Mouse (Mus musculus) cerebellum, postnatal 36 days (tissue): ENCODE results near the gene Il1rl2.

Source experiments
- DNase-seq, 2 experiments: peaks; one replicate each; pipeline ENCODE4 v3.0.0; 2021 to 2022; ENCODE audit warnings: mixed read lengths in 2 of 2

Il1rl2 gene

DNA sequence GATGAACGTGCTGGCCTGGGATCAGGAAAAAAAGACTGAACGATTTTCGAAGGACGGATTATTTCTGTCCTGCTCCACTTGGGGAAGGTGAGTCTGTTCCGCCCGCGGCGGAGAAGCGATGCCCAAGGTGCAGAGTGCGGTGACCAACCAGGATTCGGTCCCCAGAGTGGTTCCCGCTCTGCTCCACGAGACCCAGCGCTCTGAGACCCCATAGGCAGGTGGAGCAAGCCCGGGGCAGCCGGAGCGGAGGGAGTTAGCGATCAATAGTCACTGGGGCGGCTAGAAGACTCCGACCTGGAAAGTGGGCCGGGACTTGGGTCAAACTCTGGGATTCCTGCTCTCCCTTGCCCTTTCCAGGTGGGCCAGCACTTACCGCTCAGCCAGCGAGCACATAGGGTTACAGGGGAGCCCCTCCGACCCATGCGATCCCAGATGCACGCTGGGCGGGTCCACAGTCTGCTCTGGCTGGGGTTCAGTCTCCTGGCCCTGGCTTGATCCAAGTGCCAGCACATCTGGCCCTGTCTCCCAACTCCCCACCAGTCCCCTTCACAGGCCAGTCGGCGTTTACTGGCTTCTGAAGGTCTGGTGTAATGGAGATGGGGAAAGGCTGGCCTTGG, 1.4 kb downstream of the Il1rl2 start:
- no peak for DNase-seq

DNA sequence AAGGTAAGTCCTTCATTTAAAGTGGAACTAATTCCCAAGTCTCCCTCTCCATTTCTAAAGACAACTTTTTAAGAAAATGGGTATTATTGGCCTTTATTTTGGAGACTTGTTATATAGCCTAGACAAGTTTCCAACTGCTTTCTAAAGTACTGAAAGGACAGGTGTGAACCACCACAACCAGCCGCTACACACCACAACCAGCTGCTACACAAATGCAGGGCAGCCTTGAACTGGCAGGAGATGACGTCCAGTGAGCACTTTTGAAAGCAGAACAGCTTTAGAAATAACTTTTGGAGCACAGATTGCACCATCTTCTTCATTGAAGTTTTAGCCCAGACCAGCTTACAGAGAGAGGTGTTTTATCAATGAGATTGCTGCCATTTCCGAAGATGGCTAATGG, 3.2 kb downstream of the Il1rl2 start:
- no peak for DNase-seq

- no peak for DNase-seq
These were observed 5.1 kb downstream of the Il1rl2 start for GRCm38 (mm10) chr1:40329526-40329925.

DNA sequence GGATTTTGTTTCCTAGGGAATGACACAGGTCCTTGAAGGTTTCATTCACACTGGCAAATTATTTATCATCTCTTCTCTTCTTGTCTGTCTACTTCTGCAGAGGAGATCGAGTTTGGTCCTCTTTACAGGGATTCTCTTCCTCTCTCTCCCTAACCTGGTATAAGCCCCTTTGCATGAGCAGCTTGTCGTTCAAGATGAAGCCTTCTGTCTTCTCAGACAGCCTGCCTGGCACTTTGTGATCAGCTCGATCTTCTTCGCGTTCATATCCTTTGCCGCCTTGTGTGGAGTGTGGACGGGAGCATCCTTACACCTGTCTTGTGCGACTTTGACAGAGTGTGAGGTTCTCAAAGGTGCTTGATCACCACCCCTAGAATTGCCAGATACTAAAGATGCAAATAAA, 5.8 kb downstream of the Il1rl2 start:
- no peak for DNase-seq

- DNase-seq: no peak
These were observed 14.9 kb downstream of the Il1rl2 start for GRCm38 (mm10) chr1:40339346-40339745.

DNA sequence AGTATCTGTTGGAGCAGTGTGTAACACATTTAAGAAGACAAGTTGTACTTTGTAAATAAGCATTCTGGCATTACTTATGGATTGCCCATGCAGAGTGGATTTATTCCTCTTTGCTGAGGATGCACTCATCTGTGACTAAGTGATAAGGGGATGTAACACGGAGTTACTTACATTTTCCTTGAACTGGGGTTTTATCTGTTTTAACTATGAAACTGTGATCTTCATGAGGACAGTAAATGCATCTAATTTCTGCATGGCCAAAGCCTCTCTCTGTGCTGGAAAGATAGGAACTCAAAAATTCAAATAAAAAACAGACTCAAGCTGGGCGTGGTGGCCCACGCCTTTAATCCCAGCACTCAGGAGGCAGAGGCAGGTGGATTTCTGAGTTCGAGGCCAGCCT, 15.7 kb downstream of the Il1rl2 start:
- DNase-seq: no peak

DNA sequence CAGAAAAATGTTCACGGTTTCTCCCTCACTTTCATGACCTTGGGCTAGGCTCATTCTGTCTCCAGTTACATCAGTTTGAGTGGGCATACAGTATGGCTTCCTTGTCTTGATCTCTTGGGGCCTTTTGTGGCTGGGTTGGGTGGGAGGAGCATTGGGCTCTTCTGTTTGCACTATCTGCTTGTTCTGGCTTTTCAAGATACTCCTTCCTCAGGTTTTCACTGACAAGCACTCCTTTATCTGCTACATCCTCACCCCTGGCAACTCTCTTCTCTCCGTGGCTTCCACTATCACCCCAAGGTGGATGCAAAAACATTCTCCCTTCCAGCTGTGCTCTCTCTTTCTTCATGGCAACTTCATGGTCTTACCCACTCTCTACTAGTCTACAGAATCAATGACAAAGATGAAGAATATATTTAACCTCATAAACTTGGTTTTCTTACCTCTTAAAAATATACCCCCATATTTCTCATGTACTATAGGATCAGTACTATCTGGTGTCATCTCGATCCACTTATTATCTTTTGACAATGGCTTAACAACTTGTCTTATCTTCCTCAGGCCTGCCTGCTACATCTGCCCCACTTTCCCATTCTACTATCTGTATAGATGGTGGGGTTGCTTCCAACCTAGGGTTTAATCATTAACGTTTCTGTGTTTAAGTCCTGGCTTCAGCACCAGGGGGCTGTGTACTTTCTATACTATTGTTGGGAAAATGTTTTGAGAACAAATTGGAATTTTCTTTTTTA, 27.9 kb downstream of the Il1rl2 start:
- no peak for DNase-seq

DNA sequence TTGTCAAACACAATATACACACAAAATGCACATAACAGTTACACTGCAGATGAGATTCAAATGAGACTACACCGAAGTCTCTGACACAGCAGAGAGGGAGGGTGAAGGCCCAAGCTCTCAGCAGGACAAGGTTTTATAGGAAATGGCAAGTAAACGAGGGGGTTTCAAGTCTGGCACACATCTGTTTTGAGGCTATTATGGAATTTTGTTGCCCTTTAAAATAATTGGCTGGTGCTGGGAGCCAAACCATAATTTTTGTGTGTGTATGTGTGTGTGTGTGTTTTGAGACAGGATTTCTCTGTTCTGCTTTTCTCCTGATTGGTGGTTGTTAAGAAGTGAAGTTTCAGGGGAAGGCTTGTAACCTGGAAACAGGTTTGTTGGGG, 28.5 kb downstream of the Il1rl2 start:
- no peak for DNase-seq

GRCm38 (mm10) chr1:40354665-40355064, 30.3 kb downstream of the Il1rl2 start:
- DNase-seq: no peak

DNA sequence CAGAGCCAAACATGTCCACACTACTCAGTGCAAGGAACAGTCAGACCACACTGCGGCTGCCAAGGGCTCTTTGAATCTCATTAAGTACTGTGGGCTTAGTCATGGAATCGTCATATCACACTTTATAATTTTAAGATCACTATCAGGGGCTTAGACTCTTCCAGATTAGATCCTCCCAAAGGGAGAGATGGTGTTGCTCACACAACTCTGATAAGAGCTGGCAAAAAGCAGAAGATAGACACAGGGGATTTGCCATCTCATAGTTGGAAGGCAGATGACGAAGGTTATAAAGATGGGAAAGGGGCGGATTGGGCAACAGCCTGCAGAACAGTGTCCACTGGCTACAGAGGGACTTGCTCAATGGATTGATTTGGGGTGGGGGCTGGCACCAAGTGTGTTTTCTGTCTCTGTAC, 31.0 kb downstream of the Il1rl2 start:
- DNase-seq: no peak

DNA sequence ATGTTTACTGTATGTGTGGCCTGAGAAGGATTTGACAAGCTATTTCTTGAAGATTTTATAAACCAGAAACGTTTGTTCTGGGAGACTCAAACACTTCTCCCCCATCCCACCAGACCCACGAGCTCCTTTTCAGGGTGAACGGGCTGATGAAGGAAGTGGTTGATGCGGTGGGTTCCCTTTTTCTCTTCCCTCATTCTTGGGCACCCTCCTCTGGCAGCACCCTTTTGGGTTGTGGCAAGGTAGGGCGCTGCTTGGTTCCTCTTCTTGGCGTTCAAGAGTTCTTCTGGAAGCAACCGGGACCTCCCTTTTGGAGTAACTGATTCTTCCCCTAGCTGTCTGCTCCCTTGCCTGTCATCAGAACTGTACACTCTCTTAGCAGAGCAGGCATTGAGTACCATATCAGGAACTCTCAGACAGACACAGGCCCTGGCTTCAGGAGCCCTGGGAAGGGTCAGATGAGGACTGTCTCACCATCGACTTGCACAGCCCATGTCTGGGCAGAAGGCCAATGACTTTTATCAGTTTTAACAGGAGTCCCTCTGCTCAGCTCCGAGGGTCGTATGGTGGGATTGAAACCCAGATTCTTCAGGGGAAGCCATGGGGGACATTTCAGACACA, 31.6 kb downstream of the Il1rl2 start:
- DNase-seq: no peak

DNA sequence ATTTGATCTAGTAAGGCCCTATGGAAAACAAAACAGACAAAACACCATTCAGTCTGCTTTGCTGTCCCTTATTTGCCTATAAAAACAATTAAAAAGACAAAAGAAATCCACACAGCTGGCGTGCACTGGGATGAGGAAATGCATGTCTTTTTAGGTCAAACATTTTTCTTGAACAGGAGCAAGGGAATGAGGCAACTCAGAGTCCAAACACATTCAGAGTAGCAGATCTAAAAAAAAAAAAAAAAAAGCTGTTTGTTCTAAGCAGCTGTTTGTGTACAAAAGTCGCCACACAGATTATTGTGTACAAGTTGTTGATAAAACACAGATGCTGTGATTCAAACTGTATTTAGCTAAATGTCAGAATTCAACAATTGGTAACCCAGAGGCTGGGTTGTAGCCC, 33.5 kb downstream of the Il1rl2 start:
- no peak for DNase-seq

GRCm38 (mm10) chr1:40358351-40358750, 33.9 kb downstream of the Il1rl2 start:
- DNase-seq: no peak

- DNase-seq: no peak
These were observed 34.4 kb downstream of the Il1rl2 start for GRCm38 (mm10) chr1:40358771-40359181.

DNA sequence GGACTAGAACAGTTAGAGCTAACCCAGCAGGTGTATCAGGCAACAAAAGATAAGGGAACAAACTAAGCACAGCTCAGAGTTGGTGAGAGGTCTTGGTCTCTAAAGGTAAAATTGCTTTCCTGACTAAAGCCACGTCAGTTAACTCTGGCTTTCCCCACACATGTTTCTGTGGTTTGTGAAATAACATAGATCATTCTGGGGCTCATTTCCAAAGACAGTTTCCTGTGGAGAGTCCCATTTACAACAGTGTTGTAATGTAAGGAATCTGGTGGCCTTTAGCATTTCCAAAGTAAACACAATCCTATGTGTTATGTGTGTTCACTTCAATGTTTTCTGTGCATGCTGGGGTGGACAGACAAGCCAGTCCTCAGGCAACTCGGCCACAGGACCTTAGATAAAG, 35.3 kb downstream of the Il1rl2 start:
- no peak for DNase-seq

- no peak for DNase-seq
These were observed 36.6 kb downstream of the Il1rl2 start for GRCm38 (mm10) chr1:40360969-40361368.

DNA sequence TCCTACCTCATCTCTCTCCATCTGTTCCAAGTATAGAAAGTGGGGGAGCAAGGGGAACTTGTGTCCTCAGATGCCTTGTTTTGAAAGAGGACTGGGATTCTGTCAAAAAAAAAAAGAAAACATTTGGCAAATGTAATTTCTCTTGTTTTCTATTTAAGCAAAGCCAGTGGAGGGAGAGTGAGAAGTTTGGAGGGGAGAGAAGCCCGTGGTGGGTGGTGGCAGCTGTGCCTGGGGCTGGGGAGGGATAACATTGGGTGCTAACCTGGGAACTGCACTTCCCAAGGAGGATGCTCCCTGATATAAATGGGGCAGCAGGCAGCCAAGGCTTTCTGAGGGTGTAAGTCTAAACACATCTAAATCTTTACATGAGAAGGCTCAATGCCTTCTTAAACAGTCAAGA, 37.2 kb downstream of the Il1rl2 start:
- DNase-seq: no peak

- no peak for DNase-seq
These were observed 38.4 kb downstream of the Il1rl2 start for GRCm38 (mm10) chr1:40362784-40363183.

- no peak for DNase-seq
These were observed 48.5 kb downstream of the Il1rl2 start for GRCm38 (mm10) chr1:40372951-40373350.

DNA sequence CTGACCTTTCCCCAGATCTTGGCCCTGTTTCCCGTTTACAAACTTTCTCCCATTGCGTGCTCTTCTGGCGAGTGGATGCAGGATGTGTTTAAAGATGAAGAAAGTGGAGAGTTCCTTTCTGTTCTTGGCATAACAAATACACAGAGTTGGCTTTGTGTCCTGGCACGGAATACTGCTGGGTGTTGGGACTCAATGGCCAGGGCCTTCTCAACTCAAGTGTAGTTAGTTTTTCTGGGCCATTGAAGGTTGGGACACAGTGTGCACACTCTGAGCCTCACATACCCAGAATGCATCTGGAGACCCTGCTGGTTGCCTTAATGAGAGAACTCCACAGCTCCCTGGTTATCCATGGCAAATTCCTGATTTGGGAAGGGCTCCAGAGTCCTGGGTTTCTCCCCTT, 50.7 kb downstream of the Il1rl2 start:
- DNase-seq: no peak

- DNase-seq: no peak
These were observed 52.3 kb downstream of the Il1rl2 start for GRCm38 (mm10) chr1:40376745-40377144.

DNA sequence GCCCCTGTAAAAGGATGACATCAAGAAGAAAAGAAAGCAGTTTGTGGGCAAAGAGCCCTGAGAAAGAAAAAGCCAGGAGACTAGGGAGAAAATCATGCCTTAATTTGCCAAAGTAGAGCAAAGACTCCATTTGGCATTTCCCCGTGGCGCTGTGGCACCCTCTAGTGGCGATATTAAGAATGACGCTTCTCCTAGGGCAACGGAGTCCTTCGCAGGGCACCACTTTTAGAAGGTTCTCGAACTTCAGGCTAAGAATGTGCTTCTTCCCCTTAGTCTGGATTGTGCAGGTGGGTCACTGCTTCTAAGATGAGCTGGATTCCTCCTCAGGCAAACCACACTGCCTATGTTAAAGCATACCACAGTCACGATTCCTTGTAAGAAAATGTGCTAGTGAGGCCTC, 54.4 kb downstream of the Il1rl2 start:
- DNase-seq: peak; percentile 49 to 62

DNA sequence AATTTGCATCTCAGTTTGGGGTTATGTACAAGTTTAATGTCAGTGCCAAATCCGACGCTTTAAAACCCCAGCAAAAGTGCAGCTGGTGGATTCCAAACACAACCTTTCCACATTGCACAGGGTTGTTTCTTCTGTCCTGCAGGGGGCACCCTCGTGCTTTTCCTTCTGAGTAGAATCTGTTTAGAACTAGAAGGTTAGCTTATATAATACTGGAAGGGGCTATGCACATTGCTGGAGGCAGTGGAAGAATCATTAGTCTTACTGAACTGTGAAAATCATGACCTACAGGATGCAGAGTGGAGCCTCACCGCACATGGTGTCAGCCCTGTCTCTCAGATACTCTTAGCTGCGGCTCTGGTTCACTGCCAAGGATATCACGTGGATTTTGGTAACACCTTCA, 55.7 kb downstream of the Il1rl2 start:
- peak; percentile 36 to 40 for DNase-seq

GRCm38 (mm10) chr1:40380990-40381389, 56.6 kb downstream of the Il1rl2 start:
- no peak for DNase-seq
